ENCODE assay signal across 13 mouse cellular contexts in genomic region chr11:75119298-75119697, GRCm38 (mm10). TPM values are rescaled to one million over a fixed set of nuclear protein-coding genes. Genes with fewer than 3 reads are reported as not detected.
DNase-seq lines count a peak whose midpoint lies in the region; ATAC-seq and TF ChIP-seq lines count a peak whose summit lies in the region.
"Had no signal": no experiment of that assay in that cellular context is flagged by ENCODE, and none has a peak within 500 bp of the region (broad histone marks: within the 10 kb centered on the region; RNA-seq: fewer than 3 reads in every experiment).

No protein-coding gene starts in this region.

- intact Hi-C loops in gastrocnemius, adult 2 months (cut with DNase I), result no loop called here

- no peaks in the 10 kb centered on the region for H3K9me3 ChIP-seq in hindbrain, postnatal 0 days (ENCODE audit: low read length)
- H3K9me3 ChIP-seq: forebrain, embryonic 12.5 days had no signal

- H3K27ac ChIP-seq in gastrocnemius, adult 2 months, result peak overlapping the region; percentile 62
- H3K27ac ChIP-seq in hindbrain, postnatal 0 days, result no peak overlapping the region
- H3K27ac ChIP-seq: forebrain, embryonic 12.5 days had no signal

- no peaks in the 10 kb centered on the region for H3K36me3 ChIP-seq in hindbrain, postnatal 0 days (ENCODE audit: insufficient read depth, low read length)
- H3K36me3 ChIP-seq: forebrain, embryonic 12.5 days had no signal

- no peak for TF ChIP-seq CTCF in gastrocnemius, adult 2 months (IDR thresholded peaks at IDR 0.05)
- TF ChIP-seq CTCF in hindbrain, postnatal 0 days (IDR thresholded peaks at IDR 0.05; ENCODE audit: low read depth), result no peak

- H3K9ac ChIP-seq in hindbrain, postnatal 0 days (replicated peaks; ENCODE audit: low read length), result no peak overlapping the region
- H3K9ac ChIP-seq: forebrain, embryonic 12.5 days; liver, postnatal 0 days had no signal

- DNase-seq in gastrocnemius, adult 2 months, result peak; percentile 56
- no peak for DNase-seq in gastrocnemius, postnatal 4 days (ENCODE audit: low spot score in 2 of 2)
- DNase-seq in layer of hippocampus, adult 18-20 months (ENCODE audit: low spot score in 2 of 2), result peak; percentile 42 to 47
- DNase-seq in layer of hippocampus, postnatal 10 days (ENCODE audit: low spot score in 2 of 2), result no peak
- peak; percentile 65 to 71 for DNase-seq in cerebellum, postnatal 25 days
- DNase-seq in right cerebral cortex, postnatal 25 days, result peak; percentile 66
- DNase-seq in hindbrain, postnatal 0 days (ENCODE audit: low spot score), result no peak
- DNase-seq: B cell, adult 2 months; kidney, adult 18-20 months; liver, postnatal 0 days had no signal

- WGBS in hindbrain, postnatal 0 days, result 76% methylated on average over 2 of the region's 2 CpGs

- H3K27me3 ChIP-seq in hindbrain, postnatal 0 days (ENCODE audit: insufficient read depth, low read length), result no peaks in the 10 kb centered on the region
- H3K27me3 ChIP-seq: forebrain, embryonic 12.5 days had no signal

- no peak overlapping the region for H3K4me2 ChIP-seq in hindbrain, postnatal 0 days (ENCODE audit: low read depth, low read length)
- H3K4me2 ChIP-seq: forebrain, embryonic 12.5 days had no signal

- no peaks in the 10 kb centered on the region for H3K4me1 ChIP-seq in hindbrain, postnatal 0 days (ENCODE audit: insufficient read depth, low read length)
- H3K4me1 ChIP-seq: forebrain, embryonic 12.5 days had no signal

- no peak for ATAC-seq in megakaryocyte progenitor cell, adult 5-6 weeks (replicated peaks; ENCODE audit: poor library complexity)
- no peak for ATAC-seq in hindbrain, postnatal 0 days
- ATAC-seq: liver, postnatal 0 days had no signal

- H3K4me3 ChIP-seq in gastrocnemius, adult 2 months, result no peak overlapping the region
- H3K4me3 ChIP-seq in hindbrain, postnatal 0 days (ENCODE audit: low read length), result no peak overlapping the region
- H3K4me3 ChIP-seq: forebrain, embryonic 12.5 days had no signal

RNA-seq across cellular contexts. Expression of gene Hic1, which starts 50.0 kb away (rescaled TPM):
- 1 to 10 TPM; 4.6 to 6.6 TPM for total RNA-seq in gastrocnemius, adult 2 months (2021)
- 10 to 100 TPM; 42.7 to 48.8 TPM for total RNA-seq in gastrocnemius, postnatal 4 days (2021)
- total RNA-seq in layer of hippocampus, adult 18-20 months (2021), result 1 to 10 TPM; 2.7 to 3.3 TPM
- total RNA-seq in layer of hippocampus, postnatal 10 days (2021), result 1 to 10 TPM; 3.3 to 6.1 TPM
- 0.02 TPM in 1 of 2 replicates, not detected in the other for total RNA-seq in megakaryocyte progenitor cell, adult 5-6 weeks (2015)
- total RNA-seq in megakaryocyte progenitor cell, adult 5-6 weeks (2017), result not detected in 2 replicates
- total RNA-seq in hindbrain, postnatal 0 days (2014; rRNA removed), result 8.5 and 12.9 TPM in 2 replicates
- polyA plus RNA-seq in hindbrain, postnatal 0 days (2015; fragmentation: Nextera tagmentation; extraction: Ambion mirVana), result 1.7 TPM in 2 replicates
- total RNA-seq: hematopoietic stem cell, adult 5-6 weeks had no signal

RNA-seq across cellular contexts. Expression of gene Ovca2, which starts 59.3 kb away (rescaled TPM):
- 1 to 10 TPM; 2.5 to 3.6 TPM for total RNA-seq in gastrocnemius, adult 2 months (2021)
- 1 to 10 TPM; 6.6 to 6.8 TPM for total RNA-seq in gastrocnemius, postnatal 4 days (2021)
- 10 to 100 TPM; 18.3 to 20.5 TPM for total RNA-seq in layer of hippocampus, adult 18-20 months (2021)
- 10 to 100 TPM; 10.1 to 11.1 TPM for total RNA-seq in layer of hippocampus, postnatal 10 days (2021)
- total RNA-seq in megakaryocyte progenitor cell, adult 5-6 weeks (2015), result 20.8 and 26.3 TPM in 2 replicates
- 14.5 and 16.5 TPM in 2 replicates for total RNA-seq in megakaryocyte progenitor cell, adult 5-6 weeks (2017)
- total RNA-seq in hindbrain, postnatal 0 days (2014; rRNA removed), result 11.0 and 17.6 TPM in 2 replicates
- polyA plus RNA-seq in hindbrain, postnatal 0 days (2015; fragmentation: Nextera tagmentation; extraction: Ambion mirVana), result 11.7 and 15.7 TPM in 2 replicates

Comparison
In these comparisons a context has a peak if more than half of its experiments do, and no peak if none do; other contexts are left out.
1. DNase-seq: peak in gastrocnemius, adult 2 months (single experiment), layer of hippocampus, adult 18-20 months (2 of 2), cerebellum, postnatal 25 days (2 of 2) and right cerebral cortex, postnatal 25 days (single experiment); none in gastrocnemius, postnatal 4 days (0 of 2), layer of hippocampus, postnatal 10 days (0 of 2) and hindbrain, postnatal 0 days (single experiment).